Mouse (Mus musculus): ENCODE measurements at regions not wholly inside any gene's neighbourhood (a gene's known extent, or its start where the extent isn't known, plus 50 kb on each side); places are given as distances from the start of the nearest gene placed in this dataset.

DNA sequence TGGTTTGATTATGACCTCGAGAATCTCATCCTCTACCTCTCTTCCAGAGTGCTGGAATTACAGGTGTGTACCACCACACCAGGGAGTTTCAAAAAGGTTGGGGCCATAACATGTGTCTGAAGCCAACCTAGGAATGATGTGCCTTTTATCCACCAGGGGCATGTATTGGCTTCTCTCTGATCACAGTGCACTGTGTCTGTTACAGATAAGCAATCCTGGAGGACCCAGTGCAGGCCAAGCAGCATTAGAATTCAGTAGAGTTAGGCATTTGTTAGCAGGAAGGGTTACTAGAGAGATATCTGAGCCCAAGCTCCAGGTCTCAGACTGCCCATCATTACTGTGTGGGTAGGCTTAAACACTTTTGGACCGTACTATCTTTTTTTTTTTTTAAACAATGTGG is 80.8 kb upstream of the Egfl6 start:
- TF ChIP-seq CTCF (conservative IDR thresholded peaks at IDR 0.05; ENCODE audit: insufficient read depth, insufficient read length, low read depth, low read length) (no peak), POLR2A (IDR thresholded peaks at IDR 0.05; ENCODE audit: low read depth, low read length) (no peak)

Measured in kidney, adult 2 months (tissue).